Mouse (Mus musculus) ovary, postnatal 14 days (tissue): ENCODE data around the gene Sgf29.
"Not testable (repeated sequence)": the region's sequence is repeated elsewhere in the genome, so short reads cannot be mapped to it uniquely, and the experiment has no call there.

ENCODE experiments used
- DNase-seq: peaks from one replicate; pipeline ENCODE4 v3.0.0; 2022; ENCODE audit warnings: low spot score

Sgf29 gene

GRCm38 (mm10) chr7:126688156-126688555 lies 39.0 kb downstream of the Sgf29 start:
- DNase-seq: not testable (repeated sequence)

GRCm38 (mm10) chr7:126689021-126689420 lies 39.9 kb downstream of the Sgf29 start:
- DNase-seq: no peak

GRCm38 (mm10) chr7:126690737-126691136 lies 41.6 kb downstream of the Sgf29 start:
- no peak for DNase-seq

GRCm38 (mm10) chr7:126691676-126692075 lies 42.6 kb downstream of the Sgf29 start:
- DNase-seq: no peak

GRCm38 (mm10) chr7:126692426-126692825 lies 43.3 kb downstream of the Sgf29 start:
- DNase-seq: no peak

- DNase-seq: peak; percentile 81
These were observed 44.1 kb downstream of the Sgf29 start for GRCm38 (mm10) chr7:126693256-126693655.

- DNase-seq: no peak
These were observed 44.7 kb downstream of the Sgf29 start for GRCm38 (mm10) chr7:126693781-126694180.

- no peak for DNase-seq
These were observed 45.4 kb downstream of the Sgf29 start for GRCm38 (mm10) chr7:126694441-126695051.

- peak; percentile 51 for DNase-seq
These were observed 46.1 kb downstream of the Sgf29 start, which contains the start of gene Bola2 for GRCm38 (mm10) chr7:126695210-126695611. Gene Bola2, plus strand, starts transcription at chr7:126695401.

GRCm38 (mm10) chr7:126695631-126696207 lies 46.6 kb downstream of the Sgf29 start, which contains the start of gene Slx1b:
Gene Slx1b, minus strand, starts transcription at chr7:126695784.
- DNase-seq: peak; percentile 90

GRCm38 (mm10) chr7:126696303-126696702 lies 47.2 kb downstream of the Sgf29 start:
- DNase-seq: no peak

- no peak for DNase-seq
These were observed 47.8 kb downstream of the Sgf29 start for GRCm38 (mm10) chr7:126696886-126697285.

- DNase-seq: no peak
These were observed 48.7 kb downstream of the Sgf29 start for GRCm38 (mm10) chr7:126697838-126698237.

- no peak for DNase-seq
These were observed 51.2 kb downstream of the Sgf29 start for GRCm38 (mm10) chr7:126700063-126701015.

- peak; percentile 86 for DNase-seq
These were observed 52.0 kb downstream of the Sgf29 start for GRCm38 (mm10) chr7:126701070-126701469.

GRCm38 (mm10) chr7:126701559-126702357 lies 52.6 kb downstream of the Sgf29 start:
- DNase-seq: no peak

GRCm38 (mm10) chr7:126702358-126702757 lies 53.2 kb downstream of the Sgf29 start:
- no peak for DNase-seq

- no peak for DNase-seq
These were observed 54.0 kb downstream of the Sgf29 start for GRCm38 (mm10) chr7:126702861-126703756.

GRCm38 (mm10) chr7:126703757-126704077 lies 54.6 kb downstream of the Sgf29 start:
- no peak for DNase-seq

GRCm38 (mm10) chr7:126704121-126704980 lies 55.2 kb downstream of the Sgf29 start:
- DNase-seq: peak; percentile 44
